Mouse (Mus musculus): ENCODE measurements around the gene Fdxr. TPM values are rescaled to one million over a fixed set of nuclear protein-coding genes. Genes with fewer than 3 reads are reported as not detected.

The Fdxr gene
- polyA plus RNA-seq, 1 experiment = 56.8 TPM

GRCm38 (mm10) chr11:115296471-115297210 is 19.8 kb upstream of the Fdxr start:
- no peaks in the 10 kb centered on the region for H3K27me3 ChIP-seq (ENCODE audit: control insufficient read depth, insufficient read depth, low read length)
- H3K4me3 ChIP-seq (replicated peaks; ENCODE audit: insufficient read depth, low read depth, low read length) = peak overlapping the region; percentile 43
- TF ChIP-seq POLR2A (IDR thresholded peaks at IDR 0.05; ENCODE audit: borderline replicate concordance, insufficient read depth, low read length) = no peak
- no peak for TF ChIP-seq CTCF (IDR thresholded peaks at IDR 0.05; ENCODE audit: borderline replicate concordance, insufficient read depth, low read depth, low read length)
- WGBS = 5% methylated on average over 21 of the region's 21 CpGs
- H3K4me1 ChIP-seq (ENCODE audit: control insufficient read depth, insufficient read depth, low read length) = peaks cover 15% of the 10 kb centered on the region
- H3K27ac ChIP-seq (ENCODE audit: insufficient read depth, low read length) = peak overlapping the region; percentile 37
- peak; percentile 80 to 85 for DNase-seq

GRCm38 (mm10) chr11:115295939-115296338 is 19.1 kb upstream of the Fdxr start:
- peaks cover 15% of the 10 kb centered on the region for H3K4me1 ChIP-seq (ENCODE audit: control insufficient read depth, insufficient read depth, low read length)
- H3K4me3 ChIP-seq (replicated peaks; ENCODE audit: insufficient read depth, low read depth, low read length) = peak overlapping the region; percentile 43
- peak in 1 of 2 experiments; percentile 43 for DNase-seq
- TF ChIP-seq POLR2A (IDR thresholded peaks at IDR 0.05; ENCODE audit: borderline replicate concordance, insufficient read depth, low read length) (no peak), CTCF (IDR thresholded peaks at IDR 0.05; ENCODE audit: borderline replicate concordance, insufficient read depth, low read depth, low read length) (no peak)
- peak overlapping the region; percentile 37 for H3K27ac ChIP-seq (ENCODE audit: insufficient read depth, low read length)
- H3K27me3 ChIP-seq (ENCODE audit: control insufficient read depth, insufficient read depth, low read length) = no peaks in the 10 kb centered on the region
- 50% methylated on average over 11 of the region's 11 CpGs for WGBS

- H3K27ac ChIP-seq (ENCODE audit: insufficient read depth, low read length) = no peak overlapping the region
- DNase-seq = no peak
- no peak overlapping the region for H3K4me3 ChIP-seq (replicated peaks; ENCODE audit: insufficient read depth, low read depth, low read length)
- WGBS = 67% methylated on average over 14 of the region's 14 CpGs
- TF ChIP-seq POLR2A (IDR thresholded peaks at IDR 0.05; ENCODE audit: borderline replicate concordance, insufficient read depth, low read length) (no peak), CTCF (IDR thresholded peaks at IDR 0.05; ENCODE audit: borderline replicate concordance, insufficient read depth, low read depth, low read length) (no peak)
- H3K4me1 ChIP-seq (ENCODE audit: control insufficient read depth, insufficient read depth, low read length) = peaks cover 24% of the 10 kb centered on the region
- no peaks in the 10 kb centered on the region for H3K27me3 ChIP-seq (ENCODE audit: control insufficient read depth, insufficient read depth, low read length)
Observed at GRCm38 (mm10) chr11:115292631-115293375, 16.0 kb upstream of the Fdxr start.

- no peak for DNase-seq
- WGBS = 83% methylated on average over 10 of the region's 10 CpGs
- Histone ChIP-seq H3K4me3 (replicated peaks; ENCODE audit: insufficient read depth, low read depth, low read length) (no peak overlapping the region), H3K27ac (ENCODE audit: insufficient read depth, low read length) (no peak overlapping the region), H3K27me3 (ENCODE audit: control insufficient read depth, insufficient read depth, low read length) (no peaks in the 10 kb centered on the region), H3K4me1 (ENCODE audit: control insufficient read depth, insufficient read depth, low read length) (peaks cover 24% of the 10 kb centered on the region)
- TF ChIP-seq POLR2A (IDR thresholded peaks at IDR 0.05; ENCODE audit: borderline replicate concordance, insufficient read depth, low read length) (no peak), CTCF (IDR thresholded peaks at IDR 0.05; ENCODE audit: borderline replicate concordance, insufficient read depth, low read depth, low read length) (no peak)
Observed at GRCm38 (mm10) chr11:115291503-115291902, 14.7 kb upstream of the Fdxr start.

- peak in 1 of 2 experiments; percentile 16 for DNase-seq
- TF ChIP-seq CTCF (IDR thresholded peaks at IDR 0.05; ENCODE audit: borderline replicate concordance, insufficient read depth, low read depth, low read length) (no peak), POLR2A (IDR thresholded peaks at IDR 0.05; ENCODE audit: borderline replicate concordance, insufficient read depth, low read length) (no peak)
- no peak overlapping the region for H3K4me3 ChIP-seq (replicated peaks; ENCODE audit: insufficient read depth, low read depth, low read length)
- no peaks in the 10 kb centered on the region for H3K27me3 ChIP-seq (ENCODE audit: control insufficient read depth, insufficient read depth, low read length)
- H3K4me1 ChIP-seq (ENCODE audit: control insufficient read depth, insufficient read depth, low read length) = peaks cover 25% of the 10 kb centered on the region; the same call in 1 of the 2 replicates
- WGBS = 27% methylated on average over 6 of the region's 6 CpGs
- no peak overlapping the region for H3K27ac ChIP-seq (ENCODE audit: insufficient read depth, low read length)
Observed at GRCm38 (mm10) chr11:115290919-115291318, 14.1 kb upstream of the Fdxr start.

GRCm38 (mm10) chr11:115290314-115290713 is 13.5 kb upstream of the Fdxr start:
- TF ChIP-seq CTCF (IDR thresholded peaks at IDR 0.05; ENCODE audit: borderline replicate concordance, insufficient read depth, low read depth, low read length) (no peak), POLR2A (IDR thresholded peaks at IDR 0.05; ENCODE audit: borderline replicate concordance, insufficient read depth, low read length) (no peak)

GRCm38 (mm10) chr11:115289885-115290284 is 13.0 kb upstream of the Fdxr start:
- DNase-seq = peak in 1 of 2 experiments; percentile 39
- Histone ChIP-seq H3K4me1 (ENCODE audit: control insufficient read depth, insufficient read depth, low read length) (peaks cover 22% of the 10 kb centered on the region; the same call in 1 of the 2 replicates), H3K27ac (ENCODE audit: insufficient read depth, low read length) (peak overlapping the region; percentile 46; the same call in 1 of the 2 replicates), H3K27me3 (ENCODE audit: control insufficient read depth, insufficient read depth, low read length) (no peaks in the 10 kb centered on the region), H3K4me3 (replicated peaks; ENCODE audit: insufficient read depth, low read depth, low read length) (no peak overlapping the region)
- WGBS = 53% methylated on average over 8 of the region's 8 CpGs
- TF ChIP-seq CTCF (IDR thresholded peaks at IDR 0.05; ENCODE audit: borderline replicate concordance, insufficient read depth, low read depth, low read length) = no peak
- no peak for TF ChIP-seq POLR2A (IDR thresholded peaks at IDR 0.05; ENCODE audit: borderline replicate concordance, insufficient read depth, low read length)

More at GRCm38 (mm10) chr11:115290314-115290713, 13.5 kb upstream of the Fdxr start:
- Histone ChIP-seq H3K4me3 (replicated peaks; ENCODE audit: insufficient read depth, low read depth, low read length) (no peak overlapping the region), H3K27me3 (ENCODE audit: control insufficient read depth, insufficient read depth, low read length) (no peaks in the 10 kb centered on the region), H3K27ac (ENCODE audit: insufficient read depth, low read length) (no peak overlapping the region), H3K4me1 (ENCODE audit: control insufficient read depth, insufficient read depth, low read length) (peaks cover 22% of the 10 kb centered on the region; the same call in 1 of the 2 replicates)
- WGBS = 69% methylated on average over 1 of the region's 1 CpGs
- no peak for DNase-seq
